Mouse (Mus musculus) kidney, postnatal 0 days (tissue): ENCODE data around the gene Gm5901. TPM values are rescaled to one million over a fixed set of nuclear protein-coding genes. Genes with fewer than 3 reads are reported as not detected.

Experiments
- ATAC-seq: fragments of 200-750 bp; cut with Nextera tagmentation; replicated peaks from 2 replicates; pipeline ENCODE4 v1.8.0; 2017; ENCODE audit warnings: low read depth, moderate number of reproducible peaks, moderate TSS enrichment, moderate library complexity; ENCODE audit not compliant: low FRiP score
- DNase-seq: peaks from one replicate; pipeline ENCODE4 v3.0.0-alpha.2; 2016; ENCODE audit warnings: low spot score
- H3K27ac ChIP-seq: fragments of 300-500 bp; sonication (generic); 2 replicates; pipeline ENCODE4 v1.5.1; 2014; ENCODE audit warnings: mild to moderate bottlenecking
- H3K27me3 ChIP-seq: fragments of 300-500 bp; sonication (generic); 2 replicates; pipeline ENCODE4 v1.6.1; 2014; ENCODE audit warnings: low read length, mixed read lengths; ENCODE audit not compliant: insufficient read depth
- H3K36me3 ChIP-seq: fragments of 300-500 bp; sonication (generic); 2 replicates; pipeline ENCODE4 v1.6.1; 2014; ENCODE audit warnings: low read length, mixed read lengths; ENCODE audit not compliant: insufficient read depth
- H3K4me1 ChIP-seq: fragments of 300-500 bp; sonication (generic); replicated peaks from 2 replicates; pipeline ENCODE4 v1.6.1; 2014; ENCODE audit warnings: antibody characterized with exemption, low read length, mixed read lengths; ENCODE audit not compliant: insufficient read depth
- H3K4me2 ChIP-seq: fragments of 300-500 bp; sonication (generic); 2 replicates; pipeline ENCODE4 v1.6.1; 2014; ENCODE audit warnings: mild to moderate bottlenecking, low read length, moderate library complexity, mixed read lengths
- H3K4me3 ChIP-seq: fragments of 300-500 bp; sonication (generic); replicated peaks from 2 replicates; pipeline ENCODE4 v1.5.1; 2014; ENCODE audit warnings: low read depth, low read length
- H3K9ac ChIP-seq: fragments of 300-500 bp; sonication (generic); 2 replicates; pipeline ENCODE4 v1.6.1; 2014; ENCODE audit warnings: low read depth, low read length
- H3K9me3 ChIP-seq: fragments of 300-500 bp; sonication (generic); replicated peaks from 2 replicates; pipeline ENCODE4 v1.6.1; 2016; ENCODE audit warnings: low read length, inconsistent platforms, mixed read lengths
- CTCF ChIP-seq: IDR thresholded peaks from 2 replicates; pipeline ENCODE4 v1.5.1; 2016; ENCODE audit warnings: antibody characterized with exemption, low read depth, mild to moderate bottlenecking, moderate library complexity
- WGBS: fragments of 180-500 bp; shearing (Covaris S2); extraction: QIAGEN DNeasy Blood & Tissue Kit; methylation state at CpG from one replicate; pipeline ENCODE4 v1.1.7; 2014; 5-methylcytosine and 5-hydroxymethylcytosine counted together
- polyA plus RNA-seq: library from polyadenylated mRNA; unstranded; fragments of >200 nt; fragmentation: Nextera tagmentation; extraction: Ambion mirVana; gene quantifications from 2 replicates; pipeline ENCODE4 v1.2.1, GENCODE M21; 2015

The Gm5901 gene
- polyA plus RNA-seq, 1 experiment from 2014 or later: not detected

- H3K9me3 ChIP-seq: no peaks in the 10 kb centered on the region
- no peak for ATAC-seq
- WGBS: 95% methylated on average over 3 of the region's 3 CpGs
- no peaks in the 10 kb centered on the region for H3K4me1 ChIP-seq
- H3K4me3 ChIP-seq: no peak overlapping the region
- H3K36me3 ChIP-seq: peaks cover 57% of the 10 kb centered on the region
- TF ChIP-seq CTCF: no peak
- no peaks in the 10 kb centered on the region for H3K27me3 ChIP-seq
- no peak overlapping the region for H3K4me2 ChIP-seq
- DNase-seq: no peak
- no peak overlapping the region for H3K27ac ChIP-seq
- H3K9ac ChIP-seq: no peak overlapping the region
Observed at GRCm38 (mm10) chr7:105380329-105380728, 5.5 kb downstream of the Gm5901 start.

- DNase-seq (no peak), ATAC-seq (no peak)
- Histone ChIP-seq H3K4me3 (no peak overlapping the region), H3K4me1 (no peaks in the 10 kb centered on the region), H3K36me3 (peaks cover 55% of the 10 kb centered on the region), H3K27me3 (no peaks in the 10 kb centered on the region), H3K27ac (no peak overlapping the region), H3K4me2 (no peak overlapping the region), H3K9me3 (no peaks in the 10 kb centered on the region), H3K9ac (no peak overlapping the region)
- no peak for TF ChIP-seq CTCF
- WGBS: 96% methylated on average over 2 of the region's 2 CpGs
Observed at GRCm38 (mm10) chr7:105387696-105388095, 12.9 kb downstream of the Gm5901 start.

GRCm38 (mm10) chr7:105390236-105390635 is 15.4 kb downstream of the Gm5901 start:
- Histone ChIP-seq H3K27me3 (no peaks in the 10 kb centered on the region), H3K4me2 (no peak overlapping the region), H3K36me3 (peaks cover 33% of the 10 kb centered on the region), H3K4me1 (no peaks in the 10 kb centered on the region), H3K9me3 (no peaks in the 10 kb centered on the region), H3K27ac (no peak overlapping the region), H3K9ac (no peak overlapping the region), H3K4me3 (no peak overlapping the region)
- 85% methylated on average over 2 of the region's 2 CpGs for WGBS
- no peak for ATAC-seq
- no peak for DNase-seq
- no peak for TF ChIP-seq CTCF

- Histone ChIP-seq H3K36me3 (peaks cover 6% of the 10 kb centered on the region; the same call in 1 of the 2 replicates), H3K27me3 (no peaks in the 10 kb centered on the region), H3K9ac (no peak overlapping the region), H3K4me3 (no peak overlapping the region), H3K9me3 (no peaks in the 10 kb centered on the region), H3K27ac (no peak overlapping the region), H3K4me1 (no peaks in the 10 kb centered on the region), H3K4me2 (no peak overlapping the region)
- TF ChIP-seq CTCF: no peak
- whole genome bisulfite sequencing: 81% methylated on average over 1 of the region's 1 CpGs
- ATAC-seq (no peak), DNase-seq (no peak)
Observed at GRCm38 (mm10) chr7:105394606-105395005, 19.8 kb downstream of the Gm5901 start.

GRCm38 (mm10) chr7:105395131-105395820 is 20.4 kb downstream of the Gm5901 start:
- Histone ChIP-seq H3K36me3 (no peaks in the 10 kb centered on the region), H3K27me3 (no peaks in the 10 kb centered on the region), H3K27ac (no peak overlapping the region), H3K4me1 (no peaks in the 10 kb centered on the region), H3K4me2 (no peak overlapping the region), H3K9me3 (no peaks in the 10 kb centered on the region), H3K4me3 (no peak overlapping the region), H3K9ac (no peak overlapping the region)
- ATAC-seq (no peak), DNase-seq (no peak)
- no peak for TF ChIP-seq CTCF

GRCm38 (mm10) chr7:105396126-105396525 is 21.3 kb downstream of the Gm5901 start:
- no peaks in the 10 kb centered on the region for H3K9me3 ChIP-seq
- no peak overlapping the region for H3K9ac ChIP-seq
- TF ChIP-seq CTCF: no peak
- H3K4me1 ChIP-seq: no peaks in the 10 kb centered on the region
- no peak for ATAC-seq
- no peaks in the 10 kb centered on the region for H3K27me3 ChIP-seq
- H3K36me3 ChIP-seq: no peaks in the 10 kb centered on the region
- no peak overlapping the region for H3K27ac ChIP-seq
- H3K4me2 ChIP-seq: no peak overlapping the region
- no peak for DNase-seq
- no peak overlapping the region for H3K4me3 ChIP-seq
